Mouse (Mus musculus) liver, embryonic 18 days (tissue): ENCODE data around the gene Dars2. TPM values are rescaled to one million over a fixed set of nuclear protein-coding genes. Genes with fewer than 3 reads are reported as not detected.

Source experiments
- polyA plus RNA-seq: library from polyadenylated mRNA; depleted of rRNA; stranded (reverse); fragments of >200 nt; gene quantifications from 2 replicates; pipeline ENCODE4 v1.2.3, GENCODE M21; 2012; rRNA removed

The Dars2 gene
- polyA plus RNA-seq, result 12.7 and 13.3 TPM in 2 replicates

DNA sequence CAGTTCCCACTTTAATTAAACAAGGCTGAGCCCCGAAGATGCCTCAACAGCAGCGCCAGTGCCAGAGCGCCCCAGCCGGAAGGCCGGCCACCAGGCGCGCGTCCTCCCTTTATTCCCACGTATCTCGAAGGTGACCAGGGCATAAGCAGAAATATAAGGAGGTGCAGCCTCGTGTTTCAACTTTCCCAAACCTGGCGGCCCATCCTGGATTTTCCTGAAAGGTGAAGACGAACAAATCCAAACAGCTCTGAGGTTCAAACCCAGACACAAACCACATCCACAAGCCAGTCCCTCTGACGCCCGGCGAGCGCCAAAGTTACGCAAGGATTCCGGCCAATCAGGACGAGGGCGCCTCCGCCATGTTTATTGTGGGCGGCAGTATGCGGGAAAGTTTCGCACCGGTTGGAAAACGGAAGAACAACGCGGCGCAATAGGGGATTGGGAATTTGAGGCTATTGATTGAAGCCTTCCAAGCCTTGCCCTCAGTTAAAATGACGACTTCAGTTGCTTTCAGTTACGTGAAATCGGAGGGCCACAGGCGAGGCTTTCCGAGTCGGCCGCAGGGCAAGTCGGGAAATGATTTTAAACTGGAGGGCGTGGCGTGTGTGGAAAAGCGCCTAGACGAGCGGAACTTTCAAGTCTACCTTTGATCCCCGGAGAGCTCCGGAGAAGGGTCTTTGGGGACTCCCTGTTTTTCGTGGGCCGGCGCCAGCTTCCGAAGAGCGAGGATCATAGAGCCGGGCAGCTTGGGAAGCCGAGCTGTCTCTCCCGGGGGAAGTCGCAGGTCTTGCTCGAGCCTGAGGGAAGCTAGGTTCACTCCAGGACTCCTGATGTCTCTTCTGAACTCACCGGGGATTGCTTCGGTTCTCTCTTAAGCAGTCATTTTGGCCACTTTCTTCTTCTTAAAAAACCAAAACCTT, at the start of gene Dars2, which contains the start of gene Cenpl:
Gene Dars2, minus strand, starts transcription at position 307 of the 920 bp plus-strand sequence.
Gene Cenpl, plus strand, starts transcription at position 362 of the 920 bp plus-strand sequence.

GRCm38 (mm10) chr1:161034435-161035280, 35.8 kb downstream of the Dars2 start, which contains the start of gene Zbtb37:
Gene Zbtb37, minus strand, starts transcription at chr1:161034849.

Other genes starting within 250 kb of the Dars2 start
- gene Rc3h1, start 164.2 kb downstream of the Dars2 start, polyA plus RNA-seq, result 3.1 and 3.2 TPM in 2 replicates
- 1,592 and 1,711 TPM in 2 replicates for gene Serpinc1, start 92.1 kb downstream of the Dars2 start, polyA plus RNA-seq
- 1.0 and 1.2 TPM in 2 replicates for gene Zbtb37, start 35.8 kb downstream of the Dars2 start, polyA plus RNA-seq
- gene Cenpl, start 55 bp upstream of the Dars2 start, polyA plus RNA-seq, result 9.4 and 9.6 TPM in 2 replicates
- 4.0 and 5.2 TPM in 2 replicates for gene Klhl20, start 60.9 kb upstream of the Dars2 start, polyA plus RNA-seq
- gene Ankrd45, start 72.0 kb upstream of the Dars2 start, polyA plus RNA-seq, result 0.02 and 0.05 TPM in 2 replicates
- not detected in 2 replicates for gene Tex50, start 88.7 kb upstream of the Dars2 start, polyA plus RNA-seq
- gene Prdx6, start 180.6 kb upstream of the Dars2 start, polyA plus RNA-seq, result 154 and 166 TPM in 2 replicates